Mouse (Mus musculus) neural tube, embryonic 13.5 days (tissue): ENCODE data around the gene Rab27a. TPM values are rescaled to one million over a fixed set of nuclear protein-coding genes. Genes with fewer than 3 reads are reported as not detected.

ENCODE experiments used
- ATAC-seq: fragments of 200-750 bp; cut with Nextera tagmentation; 2 replicates; pipeline ENCODE4 v1.8.0; 2017; ENCODE audit warnings: low read depth, mild to moderate bottlenecking, moderate TSS enrichment, moderate library complexity
- H3K27ac ChIP-seq: fragments of 300-500 bp; sonication (generic); replicated peaks from 2 replicates; pipeline ENCODE4 v1.5.1; 2015; ENCODE audit warnings: moderate library complexity, mild to moderate bottlenecking, inconsistent platforms
- H3K27me3 ChIP-seq: fragments of 300-500 bp; sonication (generic); 2 replicates; pipeline ENCODE4 v1.6.1; 2015; ENCODE audit warnings: mild to moderate bottlenecking, inconsistent platforms
- H3K36me3 ChIP-seq: fragments of 300-500 bp; sonication (generic); 2 replicates; pipeline ENCODE4 v1.6.1; 2015; ENCODE audit warnings: mild to moderate bottlenecking, inconsistent platforms
- H3K4me1 ChIP-seq: fragments of 300-500 bp; sonication (generic); replicated peaks from 2 replicates; pipeline ENCODE4 v1.6.1; 2015; ENCODE audit warnings: inconsistent platforms
- H3K4me2 ChIP-seq: fragments of 300-500 bp; sonication (generic); 2 replicates; pipeline ENCODE4 v1.6.1; 2015; ENCODE audit warnings: inconsistent platforms, mild to moderate bottlenecking, moderate library complexity
- H3K4me3 ChIP-seq: fragments of 300-500 bp; sonication (generic); 2 replicates; pipeline ENCODE4 v1.5.1; 2015; ENCODE audit warnings: mild to moderate bottlenecking, inconsistent platforms
- H3K9ac ChIP-seq: fragments of 300-500 bp; sonication (generic); 2 replicates; pipeline ENCODE4 v1.6.1; 2015; ENCODE audit warnings: moderate library complexity, mild to moderate bottlenecking, inconsistent platforms
- H3K9me3 ChIP-seq: fragments of 300-500 bp; sonication (generic); 2 replicates; pipeline ENCODE4 v1.6.1; 2016; ENCODE audit warnings: inconsistent platforms
- WGBS: fragments of 180-500 bp; shearing (Covaris S2); methylation state at CpG from one replicate; pipeline ENCODE4 v1.1.7; 2015; 5-methylcytosine and 5-hydroxymethylcytosine counted together
- polyA plus RNA-seq: library from polyadenylated mRNA; unstranded; fragments of >200 nt; fragmentation: Nextera tagmentation; extraction: Ambion mirVana; gene quantifications from 2 replicates; pipeline ENCODE4 v1.2.1, GENCODE M21; 2015

The Rab27a gene
- polyA plus RNA-seq, 1 experiment from 2014 or later, result 1.0 TPM

DNA sequence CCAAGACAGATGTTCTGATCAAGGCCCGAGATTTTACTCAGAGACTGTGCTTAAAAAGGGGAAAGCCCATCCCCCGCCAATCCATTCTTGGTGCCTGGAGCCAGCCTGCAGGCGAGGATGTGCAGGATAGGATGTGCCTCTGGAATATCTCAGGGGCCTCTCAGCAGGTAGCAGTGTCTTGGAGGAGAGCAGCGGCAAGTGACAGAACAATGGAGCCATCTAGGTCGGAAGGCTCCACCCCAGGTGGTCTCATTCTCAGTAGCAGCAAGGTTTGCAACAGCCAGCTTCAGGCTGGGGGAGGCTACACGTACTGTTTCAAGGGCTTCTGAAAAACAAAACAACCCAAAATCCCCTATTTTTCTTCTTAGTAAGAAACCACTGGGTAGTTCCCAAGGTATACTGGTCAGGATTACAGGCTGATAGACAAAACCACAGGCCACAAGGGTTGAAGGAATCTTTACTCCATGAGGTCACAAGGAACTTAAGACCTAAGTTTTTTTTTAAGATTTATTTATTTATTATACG, 35.2 kb downstream of the Rab27a start:
- Histone ChIP-seq H3K4me2 (no peak overlapping the region), H3K4me3 (no peak overlapping the region), H3K27me3 (no peaks in the 10 kb centered on the region), H3K36me3 (no peaks in the 10 kb centered on the region), H3K9ac (no peak overlapping the region), H3K9me3 (no peaks in the 10 kb centered on the region), H3K27ac (no peak overlapping the region), H3K4me1 (no peaks in the 10 kb centered on the region)
- 32% methylated on average over 7 of the region's 7 CpGs for WGBS
- no peak for ATAC-seq

DNA sequence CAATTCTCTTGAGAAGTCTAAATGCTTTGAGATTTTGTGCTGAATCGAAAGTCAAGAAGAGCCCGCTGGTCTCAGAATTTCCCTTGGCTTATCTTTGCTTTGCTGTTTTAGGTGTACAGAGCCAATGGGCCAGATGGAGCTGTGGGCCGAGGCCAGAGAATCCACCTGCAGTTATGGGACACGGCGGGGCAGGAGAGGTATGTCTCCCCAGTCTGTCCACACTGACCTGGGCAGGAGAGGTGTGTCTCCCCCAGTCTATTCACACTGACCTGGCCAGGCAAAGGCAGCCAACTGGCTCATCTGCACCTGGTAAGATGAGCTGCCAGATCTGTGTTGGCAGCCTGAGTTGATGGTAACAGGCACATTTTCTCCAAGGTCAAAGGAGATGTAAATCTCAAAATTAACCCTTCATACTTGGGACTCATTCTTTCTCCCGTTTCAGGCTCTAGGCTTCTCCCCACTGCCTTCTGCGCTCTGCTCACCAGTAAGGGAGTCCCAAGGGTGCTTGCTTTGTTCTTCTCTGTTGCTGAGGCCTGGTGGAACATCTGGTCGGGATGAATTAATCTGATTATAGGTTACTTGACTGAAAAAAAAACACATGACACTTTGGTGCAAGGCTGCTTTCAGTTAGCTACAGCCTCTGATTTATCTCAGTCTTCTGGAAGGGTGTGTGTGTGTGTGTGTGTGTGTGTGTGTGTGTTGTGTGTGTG, 37.8 kb downstream of the Rab27a start:
- H3K27ac ChIP-seq, result no peak overlapping the region
- no peak overlapping the region for H3K4me2 ChIP-seq
- H3K4me3 ChIP-seq, result no peak overlapping the region
- WGBS, result 83% methylated on average over 8 of the region's 8 CpGs
- H3K9me3 ChIP-seq, result no peaks in the 10 kb centered on the region
- H3K36me3 ChIP-seq, result no peaks in the 10 kb centered on the region
- no peaks in the 10 kb centered on the region for H3K27me3 ChIP-seq
- H3K9ac ChIP-seq, result no peak overlapping the region
- H3K4me1 ChIP-seq, result no peaks in the 10 kb centered on the region
- no peak for ATAC-seq

DNA sequence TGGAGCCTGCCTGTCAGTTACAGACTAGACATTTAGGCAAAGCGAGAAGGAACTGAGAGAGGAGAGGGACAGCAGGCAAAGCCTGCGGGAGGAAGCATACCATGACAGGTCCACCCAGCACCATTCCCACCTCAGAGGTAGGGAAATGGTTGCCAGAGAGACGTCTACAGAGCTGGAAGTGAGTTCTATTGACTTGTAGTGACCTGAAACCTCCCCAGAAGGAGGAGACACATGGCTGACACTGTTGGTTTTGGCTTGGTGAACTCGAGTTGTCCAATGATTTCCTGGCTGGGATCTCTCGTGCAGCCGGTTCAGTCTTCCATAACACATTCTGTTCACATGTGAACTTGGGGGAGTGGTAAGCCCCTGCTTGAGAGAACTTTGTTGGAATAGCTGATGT, 39.3 kb downstream of the Rab27a start:
- Histone ChIP-seq H3K9me3 (no peaks in the 10 kb centered on the region), H3K4me2 (no peak overlapping the region), H3K27ac (no peak overlapping the region), H3K4me3 (no peak overlapping the region), H3K27me3 (no peaks in the 10 kb centered on the region), H3K4me1 (no peaks in the 10 kb centered on the region), H3K9ac (no peak overlapping the region), H3K36me3 (no peaks in the 10 kb centered on the region)
- 73% methylated on average over 6 of the region's 6 CpGs for WGBS
- ATAC-seq, result no peak

DNA sequence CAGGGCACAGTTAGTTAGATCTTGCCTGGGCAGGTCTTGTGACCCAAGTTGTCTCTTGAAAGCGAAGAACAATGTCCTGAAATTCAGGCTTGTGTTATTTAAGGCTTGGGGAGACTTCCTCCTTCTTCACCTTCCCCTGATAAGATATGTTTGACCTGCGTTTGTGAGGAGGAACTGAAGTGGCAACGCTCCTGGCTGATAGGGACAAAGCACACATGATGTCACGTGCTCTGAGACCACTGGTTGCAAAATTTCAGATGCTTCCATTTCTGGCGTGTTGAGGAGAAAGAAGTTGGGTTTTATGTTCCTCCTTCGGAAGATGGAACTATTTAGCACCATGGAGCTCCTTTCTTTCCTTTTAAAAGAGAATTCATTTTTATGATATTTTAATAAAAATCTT, 41.2 kb downstream of the Rab27a start:
- Histone ChIP-seq H3K4me3 (no peak overlapping the region), H3K27me3 (no peaks in the 10 kb centered on the region), H3K36me3 (no peaks in the 10 kb centered on the region), H3K4me1 (no peaks in the 10 kb centered on the region), H3K9me3 (no peaks in the 10 kb centered on the region), H3K27ac (no peak overlapping the region), H3K4me2 (no peak overlapping the region), H3K9ac (no peak overlapping the region)
- 83% methylated on average over 6 of the region's 6 CpGs for WGBS
- no peak for ATAC-seq

DNA sequence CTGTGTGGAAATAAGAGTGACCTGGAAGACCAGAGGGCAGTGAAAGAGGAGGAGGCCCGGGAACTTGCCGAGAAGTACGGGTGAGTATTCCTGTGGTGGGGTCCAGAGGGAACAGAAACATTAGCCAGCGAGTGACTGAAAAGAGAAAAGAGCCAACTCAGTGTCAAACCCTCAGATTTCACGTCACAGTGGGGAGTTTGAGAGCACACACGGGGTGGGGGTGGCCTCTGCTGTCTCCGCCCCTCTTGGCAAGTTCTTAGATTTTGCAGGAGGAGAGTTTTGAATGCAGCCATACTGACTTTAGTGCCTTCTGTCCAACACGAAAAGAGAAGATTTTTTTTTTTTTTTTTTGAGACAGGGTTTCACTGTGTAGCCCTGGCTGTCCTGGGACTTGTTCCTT, 42.5 kb downstream of the Rab27a start:
- no peaks in the 10 kb centered on the region for H3K9me3 ChIP-seq
- H3K27ac ChIP-seq, result no peak overlapping the region
- H3K4me3 ChIP-seq, result no peak overlapping the region
- no peak overlapping the region for H3K4me2 ChIP-seq
- H3K9ac ChIP-seq, result no peak overlapping the region
- ATAC-seq, result no peak
- no peaks in the 10 kb centered on the region for H3K27me3 ChIP-seq
- 58% methylated on average over 8 of the region's 8 CpGs for WGBS
- H3K4me1 ChIP-seq, result no peaks in the 10 kb centered on the region
- H3K36me3 ChIP-seq, result no peaks in the 10 kb centered on the region

DNA sequence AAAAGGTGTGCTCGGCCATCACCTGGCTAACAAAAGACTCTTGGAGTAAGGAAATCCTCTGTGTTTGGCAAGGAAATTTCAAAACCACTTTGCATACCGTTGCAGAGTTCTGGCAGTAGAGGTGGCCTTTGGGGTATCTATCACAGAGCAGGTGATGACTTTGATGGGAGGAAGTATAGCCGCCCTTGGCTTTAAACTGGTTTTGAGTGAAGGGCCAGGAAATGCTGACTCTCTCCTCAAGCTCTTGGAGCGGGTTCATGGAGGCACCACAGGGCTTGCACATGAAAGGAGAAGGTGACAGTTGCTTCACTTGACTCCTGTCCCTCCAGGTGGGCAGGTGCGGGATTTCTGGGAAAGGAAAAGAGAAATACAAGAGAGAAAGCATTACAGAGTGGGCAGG, 42.9 kb downstream of the Rab27a start:
- no peak overlapping the region for H3K9ac ChIP-seq
- no peaks in the 10 kb centered on the region for H3K36me3 ChIP-seq
- ATAC-seq, result no peak
- no peaks in the 10 kb centered on the region for H3K4me1 ChIP-seq
- H3K4me3 ChIP-seq, result no peak overlapping the region
- H3K27me3 ChIP-seq, result peaks cover under 1% of the 10 kb centered on the region; the same call in 1 of the 2 replicates
- H3K9me3 ChIP-seq, result no peaks in the 10 kb centered on the region
- H3K4me2 ChIP-seq, result no peak overlapping the region
- 78% methylated on average over 5 of the region's 5 CpGs for WGBS
- no peak overlapping the region for H3K27ac ChIP-seq

DNA sequence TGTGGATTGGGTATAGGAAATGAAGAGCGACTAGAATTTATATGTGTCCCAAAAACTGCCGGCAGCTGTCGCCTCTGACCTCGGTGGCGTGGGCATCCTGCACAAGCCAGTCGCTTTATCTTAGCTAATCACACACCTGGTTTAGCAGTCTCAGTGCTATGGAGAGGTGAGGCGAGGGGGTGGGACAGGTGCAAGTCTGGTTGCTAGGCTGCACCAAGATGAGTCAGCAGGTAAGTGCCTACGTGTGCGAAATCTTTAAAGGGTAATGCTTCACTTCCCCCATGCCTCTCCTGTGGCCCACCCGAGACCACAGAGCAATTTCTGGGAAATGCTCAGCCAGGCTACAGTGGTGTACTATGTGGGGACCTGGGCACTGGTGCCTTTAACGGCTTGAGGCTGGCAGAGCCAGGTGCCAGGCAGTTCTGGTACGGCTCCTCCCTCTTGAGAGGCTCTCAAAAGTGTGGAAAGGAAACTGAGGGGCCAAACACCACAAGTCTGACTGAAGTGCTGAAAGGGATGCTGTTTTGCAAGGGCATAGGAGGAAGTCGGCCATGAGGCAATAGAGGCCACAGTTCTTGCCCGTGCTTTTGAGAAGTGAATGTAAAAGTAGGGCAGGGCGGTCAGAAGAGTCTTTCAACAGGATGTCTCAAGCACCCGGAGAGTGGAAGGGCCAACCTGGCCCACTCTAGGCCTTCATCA, 44.7 kb downstream of the Rab27a start:
- H3K4me2 ChIP-seq, result no peak overlapping the region
- H3K4me3 ChIP-seq, result no peak overlapping the region
- no peaks in the 10 kb centered on the region for H3K36me3 ChIP-seq
- ATAC-seq, result no peak
- no peaks in the 10 kb centered on the region for H3K9me3 ChIP-seq
- WGBS, result 75% methylated on average over 16 of the region's 16 CpGs
- H3K27me3 ChIP-seq, result peaks cover 5% of the 10 kb centered on the region; the same call in 1 of the 2 replicates
- no peak overlapping the region for H3K27ac ChIP-seq
- H3K9ac ChIP-seq, result no peak overlapping the region
- H3K4me1 ChIP-seq, result no peaks in the 10 kb centered on the region

DNA sequence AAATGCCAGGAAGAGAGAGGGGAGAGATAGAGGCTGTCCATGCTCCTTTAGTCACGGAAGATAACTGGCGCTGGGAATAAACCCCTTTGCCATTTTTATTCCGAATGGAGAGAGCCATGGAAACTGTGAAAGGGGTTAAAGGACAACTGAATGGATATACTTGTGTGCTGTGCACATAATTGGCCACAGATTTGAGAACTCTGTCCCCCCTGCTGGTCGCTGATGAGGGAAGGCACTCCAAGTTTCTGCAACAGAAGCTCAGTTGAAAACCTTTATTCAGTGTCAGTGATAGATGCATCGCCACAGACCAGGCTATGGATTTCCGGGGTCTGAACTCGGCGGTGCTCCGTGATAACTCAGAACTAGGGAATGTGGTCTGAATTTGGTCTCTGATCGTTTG, 45.5 kb downstream of the Rab27a start:
- 78% methylated on average over 10 of the region's 10 CpGs for WGBS
- Histone ChIP-seq H3K36me3 (no peaks in the 10 kb centered on the region), H3K4me2 (no peak overlapping the region), H3K9ac (no peak overlapping the region), H3K4me1 (0 out of 2 replicates have a peak, but pooled peaks cover 3% of the 10 kb centered on the region), H3K9me3 (no peaks in the 10 kb centered on the region), H3K27ac (no peak overlapping the region), H3K4me3 (no peak overlapping the region), H3K27me3 (peaks cover 5% of the 10 kb centered on the region; the same call in 1 of the 2 replicates)
- no peak for ATAC-seq

DNA sequence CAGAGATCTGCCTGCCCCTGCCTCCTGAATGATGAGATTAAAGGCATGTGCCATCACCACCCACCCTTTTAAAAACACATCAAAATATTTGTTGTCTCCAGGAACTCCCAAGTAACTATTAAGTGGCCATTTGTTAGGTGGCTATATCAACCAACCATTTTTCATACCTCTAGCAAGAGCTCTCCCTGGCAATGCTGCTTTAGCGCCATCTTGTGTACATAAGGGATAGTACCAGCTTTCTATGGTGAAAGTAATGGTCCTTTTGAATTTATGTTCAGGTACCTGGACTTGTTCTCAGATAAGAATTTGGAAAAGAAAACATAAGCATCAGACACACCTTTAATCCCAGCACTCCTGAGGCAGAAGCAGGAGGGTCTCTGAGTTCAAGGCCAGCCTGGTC, 47.1 kb downstream of the Rab27a start:
- peaks cover 10% of the 10 kb centered on the region; the same call in 1 of the 2 replicates for H3K27me3 ChIP-seq
- H3K9me3 ChIP-seq, result no peaks in the 10 kb centered on the region
- no peak overlapping the region for H3K4me2 ChIP-seq
- H3K27ac ChIP-seq, result no peak overlapping the region
- 0 out of 2 replicates have a peak, but pooled peaks cover 3% of the 10 kb centered on the region for H3K4me1 ChIP-seq
- ATAC-seq, result no peak; the same call in 1 of the 2 replicates
- 0% methylated on average over 1 of the region's 1 CpGs for WGBS
- H3K4me3 ChIP-seq, result no peak overlapping the region
- no peak overlapping the region for H3K9ac ChIP-seq
- H3K36me3 ChIP-seq, result no peaks in the 10 kb centered on the region

DNA sequence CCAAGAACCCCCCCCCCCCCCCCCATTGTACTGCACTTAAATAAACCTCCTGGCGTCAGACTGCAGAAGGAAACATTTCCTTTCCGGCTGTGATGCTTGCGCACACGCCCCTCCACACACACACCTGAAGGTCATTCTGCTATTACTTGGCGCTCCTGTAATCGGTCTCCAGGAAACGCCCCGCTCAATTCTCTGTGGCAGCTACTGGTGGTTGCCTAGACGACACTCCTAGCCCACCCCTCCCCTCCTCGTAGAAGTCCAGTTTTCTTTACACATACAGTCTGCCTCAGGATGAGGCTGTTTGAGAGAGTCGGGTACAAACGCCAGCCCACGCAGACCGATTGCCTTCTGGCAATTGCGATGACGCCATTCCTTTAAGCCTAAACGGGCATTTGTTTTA, 49.9 kb downstream of the Rab27a start:
- H3K9ac ChIP-seq, result 0 out of 2 replicates have a peak overlapping the region, but pooled peaks have one; percentile 22
- H3K9me3 ChIP-seq, result no peaks in the 10 kb centered on the region
- peak; percentile 63; the same call in 1 of the 2 replicates for ATAC-seq
- H3K27me3 ChIP-seq, result peaks cover 10% of the 10 kb centered on the region; the same call in 1 of the 2 replicates
- 34% methylated on average over 17 of the region's 17 CpGs for WGBS
- no peak overlapping the region for H3K4me2 ChIP-seq
- no peak overlapping the region for H3K4me3 ChIP-seq
- no peak overlapping the region for H3K27ac ChIP-seq
- no peaks in the 10 kb centered on the region for H3K36me3 ChIP-seq
- 0 out of 2 replicates have a peak, but pooled peaks cover 3% of the 10 kb centered on the region for H3K4me1 ChIP-seq

DNA sequence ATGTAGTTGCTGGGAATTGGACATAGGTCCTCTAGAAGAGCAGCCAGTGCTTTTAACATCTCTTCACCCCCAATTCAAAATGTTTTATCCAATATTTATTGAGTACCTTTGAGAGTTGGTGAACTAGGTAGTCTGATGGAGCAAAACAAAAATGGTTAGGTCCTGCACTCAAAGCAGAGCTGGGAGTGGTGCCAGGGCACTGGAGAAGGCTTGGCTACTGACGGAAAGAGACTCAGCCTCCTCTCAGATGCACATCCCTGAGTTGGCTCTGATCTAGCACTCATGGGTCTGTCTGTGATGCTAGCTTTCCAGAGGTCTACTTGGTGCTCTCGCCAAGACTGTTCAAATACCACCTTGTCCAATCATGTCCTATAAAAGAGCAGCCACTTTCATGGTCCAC, 53.2 kb downstream of the Rab27a start:
- 90% methylated on average over 2 of the region's 2 CpGs for WGBS
- Histone ChIP-seq H3K27ac (no peak overlapping the region), H3K9me3 (no peaks in the 10 kb centered on the region), H3K9ac (no peak overlapping the region), H3K4me3 (no peak overlapping the region), H3K4me1 (0 out of 2 replicates have a peak, but pooled peaks cover 3% of the 10 kb centered on the region), H3K4me2 (no peak overlapping the region), H3K27me3 (peaks cover 17% of the 10 kb centered on the region), H3K36me3 (no peaks in the 10 kb centered on the region)
- ATAC-seq, result no peak

DNA sequence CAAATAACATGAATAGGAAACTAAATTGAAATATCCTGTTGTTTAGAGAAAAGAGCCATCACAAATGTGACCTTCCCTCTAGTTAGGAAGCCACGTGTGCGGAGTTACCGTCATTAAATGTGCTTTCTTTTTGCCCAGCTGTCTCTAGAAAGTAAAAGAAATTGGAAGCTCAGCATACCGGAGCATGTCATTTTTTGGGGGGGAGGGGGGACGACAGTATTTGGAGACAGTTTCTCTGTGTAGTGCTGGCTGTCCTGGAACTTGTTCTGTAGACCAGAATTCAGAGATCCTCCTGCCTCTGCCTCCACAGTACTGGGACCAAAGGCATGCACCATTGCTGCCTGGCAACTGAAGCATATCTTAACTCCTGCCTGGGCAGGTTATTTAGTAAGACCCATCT, 56.9 kb downstream of the Rab27a start, which contains the start of gene Khdc3:
TSS of gene Khdc3 (plus strand) at position 301 of the 400 bp plus-strand sequence.
- no peak within 1 kb of the TSS for H3K27ac ChIP-seq
- peaks cover 45% of the 10 kb centered on the region for H3K27me3 ChIP-seq
- H3K4me1 ChIP-seq, result peaks cover 6% of the 10 kb centered on the region
- H3K36me3 ChIP-seq, result no peaks in the 10 kb centered on the region
- no peak within 1 kb of the TSS for H3K4me3 ChIP-seq
- H3K9me3 ChIP-seq, result no peaks in the 10 kb centered on the region
- WGBS, result 88% methylated on average over 5 of the region's 5 CpGs
- H3K4me2 ChIP-seq, result no peak within 1 kb of the TSS
- no peak within 1 kb of the TSS for H3K9ac ChIP-seq
- ATAC-seq, result no peak
